Mouse (Mus musculus) myocyte (in vitro differentiated cells): ENCODE results near the gene Ppp2r3a. TPM values are rescaled to one million over a fixed set of nuclear protein-coding genes. Genes with fewer than 3 reads are reported as not detected.

Experiments
- H3K27me3 ChIP-seq: one replicate; pipeline ENCODE4 v1.6.1; 2011; ENCODE audit not compliant: control insufficient read depth, insufficient read depth, insufficient read length
- H3K36me3 ChIP-seq: one replicate; pipeline ENCODE4 v1.6.1; 2011; ENCODE audit not compliant: control insufficient read depth, insufficient read depth
- H3K4me2 ChIP-seq: one replicate; pipeline ENCODE4 v1.6.1; 2011; ENCODE audit warnings: low read depth, control low read depth
- H3K4me3 ChIP-seq: one replicate; pipeline ENCODE4 v1.5.1; 2011; ENCODE audit warnings: mild to moderate bottlenecking, control low read depth, moderate library complexity
- H3K79me2 ChIP-seq: one replicate; pipeline ENCODE4 v1.6.1; 2011; ENCODE audit not compliant: control insufficient read depth, insufficient read depth
- H3ac ChIP-seq: one replicate; pipeline ENCODE4 v1.6.1; 2011; ENCODE audit not compliant: control insufficient read depth, insufficient read length
- CEBPB ChIP-seq: IDR thresholded peaks from 2 replicates; pipeline ENCODE4 v1.6.1; 2011; ENCODE audit warnings: mild to moderate bottlenecking, moderate library complexity; ENCODE audit not compliant: poor library complexity, insufficient read depth, severe bottlenecking
- E2F4 ChIP-seq: IDR thresholded peaks from one replicate; pipeline ENCODE4 v1.6.1; 2011; ENCODE audit warnings: mild to moderate bottlenecking, control low read depth, moderate library complexity; ENCODE audit not compliant: insufficient read depth
- MAX ChIP-seq: IDR thresholded peaks from one replicate; pipeline ENCODE4 v1.6.1; 2011; ENCODE audit warnings: low read depth, mild to moderate bottlenecking, control low read depth
- MYOD1 ChIP-seq, 3 experiments: IDR thresholded peaks; one replicate each; pipeline ENCODE4 v1.6.1; 2011; ENCODE audit warnings: control low read depth in 2 of 3, low read depth in 2 of 3, mild to moderate bottlenecking in 2 of 3, moderate library complexity in 1 of 3; ENCODE audit not compliant: insufficient read length in 2 of 3, control insufficient read depth in 1 of 3
- MYOG ChIP-seq, 3 experiments: IDR thresholded peaks; one replicate each; pipeline ENCODE4 v1.6.1; 2011; ENCODE audit warnings: control low read depth in 2 of 3, low read depth in 2 of 3, mild to moderate bottlenecking in 2 of 3; ENCODE audit not compliant: insufficient read length in 2 of 3, control insufficient read depth in 1 of 3, insufficient read depth in 1 of 3
- POLR2A ChIP-seq: IDR thresholded peaks from one replicate; pipeline ENCODE4 v1.6.1; 2011; ENCODE audit warnings: low read depth, mild to moderate bottlenecking, control low read depth, moderate library complexity; ENCODE audit not compliant: insufficient read length
- POLR2AphosphoS2 ChIP-seq: IDR thresholded peaks from one replicate; pipeline ENCODE4 v1.6.1; 2011; ENCODE audit warnings: low read depth, control low read depth; ENCODE audit not compliant: insufficient read length
- REST ChIP-seq: IDR thresholded peaks from one replicate; pipeline ENCODE4 v1.6.1; 2011; ENCODE audit warnings: mild to moderate bottlenecking, control low read depth, moderate library complexity; ENCODE audit not compliant: insufficient read depth, insufficient read length
- SRF ChIP-seq: IDR thresholded peaks from one replicate; pipeline ENCODE4 v1.6.1; 2011; ENCODE audit warnings: low read depth; ENCODE audit not compliant: control insufficient read depth, insufficient read length
- TCF12 ChIP-seq: IDR thresholded peaks from one replicate; pipeline ENCODE4 v1.6.1; 2011; ENCODE audit warnings: mild to moderate bottlenecking, control low read depth; ENCODE audit not compliant: poor library complexity, insufficient read depth, severe bottlenecking
- TCF3 ChIP-seq: IDR thresholded peaks from one replicate; pipeline ENCODE4 v1.6.1; 2011; ENCODE audit warnings: low read depth, control low read depth; ENCODE audit not compliant: insufficient read length
- USF1 ChIP-seq: IDR thresholded peaks from one replicate; pipeline ENCODE4 v1.6.1; 2011; ENCODE audit warnings: low read depth, mild to moderate bottlenecking, control low read depth, moderate library complexity
- polyA plus RNA-seq: library from polyadenylated mRNA; unstranded; fragments of >200 nt; fragmentation: generic; extraction: Trizol; gene quantifications from one replicate; pipeline ENCODE4 v1.2.1, GENCODE M21; 2012; ENCODE audit warnings: missing spikeins

The Ppp2r3a gene
- polyA plus RNA-seq, 1 experiment = 6.0 TPM

DNA sequence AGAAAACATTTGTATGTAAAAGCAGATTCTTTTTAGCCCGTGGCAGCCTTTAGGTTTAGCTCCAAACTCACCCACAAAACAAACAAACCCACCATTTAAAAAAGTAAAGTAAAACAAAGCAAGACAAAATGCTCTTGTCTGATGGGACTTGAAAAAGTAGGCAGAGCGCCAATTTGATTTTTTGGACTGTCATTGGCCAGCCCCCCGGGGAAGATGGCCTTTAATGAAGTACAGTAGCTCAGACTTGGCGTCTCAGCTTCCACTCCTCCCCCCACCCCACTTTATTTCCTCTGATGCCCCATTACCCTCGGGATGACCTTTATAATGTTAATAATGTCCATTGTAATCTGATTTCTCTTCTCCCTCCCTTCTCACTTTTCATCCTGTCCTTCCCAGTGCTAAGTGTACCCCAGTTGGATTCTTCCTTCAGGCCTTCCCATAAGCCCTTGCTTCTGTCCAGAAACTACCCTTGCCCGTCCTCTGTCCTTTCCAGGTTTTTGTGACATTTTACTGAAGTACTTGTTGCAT lies 189.3 kb downstream of the Ppp2r3a start:
- H3ac ChIP-seq = no peak overlapping the region
- H3K27me3 ChIP-seq = no peaks in the 10 kb centered on the region
- no peak overlapping the region for H3K4me3 ChIP-seq
- TF ChIP-seq USF1 (no peak), MAX (no peak), SRF (no peak), POLR2A (no peak), MYOG (IDR thresholded peaks at IDR 0.05; ENCODE audit: control insufficient read depth in 1 of 3, insufficient read depth in 1 of 3, insufficient read length in 2 of 3, low read depth in 2 of 3) (no peak), REST (no peak), CEBPB (no peak), TCF3 (no peak), E2F4 (no peak), TCF12 (no peak), MYOD1 (IDR thresholded peaks at IDR 0.05; ENCODE audit: control insufficient read depth in 1 of 3, insufficient read length in 2 of 3, low read depth in 2 of 3) (no peak), POLR2AphosphoS2 (no peak)
- no peaks in the 10 kb centered on the region for H3K79me2 ChIP-seq
- H3K4me2 ChIP-seq = no peak overlapping the region
- no peaks in the 10 kb centered on the region for H3K36me3 ChIP-seq

DNA sequence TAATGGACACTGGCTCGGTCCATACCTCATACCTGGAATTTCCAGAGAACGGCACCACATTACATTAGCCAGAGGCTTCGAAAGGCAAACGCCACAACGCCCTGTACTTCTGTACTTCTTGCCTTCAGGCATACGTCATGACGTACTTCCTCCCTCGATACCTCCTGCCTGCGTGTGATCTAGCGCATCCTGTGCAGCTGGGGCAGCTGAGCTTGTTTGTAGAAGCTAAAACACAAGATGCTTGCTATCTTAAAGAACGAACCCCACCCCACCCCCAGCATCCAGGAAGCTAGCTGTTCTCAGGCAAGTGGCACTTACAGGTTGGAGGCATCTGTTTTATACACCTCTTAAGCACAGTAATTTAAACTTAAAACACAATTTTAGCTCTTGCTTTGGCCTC lies 190.6 kb downstream of the Ppp2r3a start:
- H3K27me3 ChIP-seq = no peaks in the 10 kb centered on the region
- TF ChIP-seq POLR2AphosphoS2 (no peak), MYOD1 (IDR thresholded peaks at IDR 0.05; ENCODE audit: control insufficient read depth in 1 of 3, insufficient read length in 2 of 3, low read depth in 2 of 3) (no peak), MYOG (IDR thresholded peaks at IDR 0.05; ENCODE audit: control insufficient read depth in 1 of 3, insufficient read depth in 1 of 3, insufficient read length in 2 of 3, low read depth in 2 of 3) (no peak), TCF12 (no peak), CEBPB (no peak), E2F4 (no peak), REST (no peak), USF1 (no peak), MAX (no peak), SRF (no peak), POLR2A (no peak), TCF3 (no peak)
- no peak overlapping the region for H3K4me3 ChIP-seq
- H3K36me3 ChIP-seq = no peaks in the 10 kb centered on the region
- no peak overlapping the region for H3K4me2 ChIP-seq
- H3ac ChIP-seq = no peak overlapping the region
- no peaks in the 10 kb centered on the region for H3K79me2 ChIP-seq

DNA sequence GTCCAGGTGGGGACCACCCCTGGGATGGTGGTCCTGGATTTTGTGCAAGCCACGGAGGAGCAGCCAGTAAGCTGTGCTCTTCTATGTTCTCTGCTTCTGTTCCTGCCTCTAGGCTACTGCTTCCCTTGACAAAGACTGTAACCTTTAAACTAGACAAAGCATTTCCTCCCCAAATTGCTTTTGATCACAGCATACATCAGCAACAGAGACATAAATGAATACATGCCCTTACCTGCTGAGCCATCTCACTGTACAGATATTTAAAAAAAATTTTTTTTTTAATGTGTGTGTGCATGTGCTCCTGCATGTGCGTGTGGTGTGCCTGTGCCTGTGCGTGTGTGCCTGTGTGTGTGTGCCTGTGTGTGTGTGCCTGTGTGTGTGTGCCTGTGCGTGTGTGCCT lies 194.4 kb downstream of the Ppp2r3a start:
- H3K4me2 ChIP-seq = no peak overlapping the region
- TF ChIP-seq TCF3 = no peak
- no peak for TF ChIP-seq REST
- TF ChIP-seq E2F4 = no peak
- TF ChIP-seq POLR2A = no peak
- TF ChIP-seq CEBPB = no peak
- no peak for TF ChIP-seq MAX
- TF ChIP-seq POLR2AphosphoS2 = no peak
- no peak for TF ChIP-seq MYOG (IDR thresholded peaks at IDR 0.05; ENCODE audit: control insufficient read depth in 1 of 3, insufficient read depth in 1 of 3, insufficient read length in 2 of 3, low read depth in 2 of 3)
- no peak for TF ChIP-seq USF1
- TF ChIP-seq SRF = no peak
- no peak for TF ChIP-seq MYOD1 (IDR thresholded peaks at IDR 0.05; ENCODE audit: control insufficient read depth in 1 of 3, insufficient read length in 2 of 3, low read depth in 2 of 3)
- no peak for TF ChIP-seq TCF12
- no peaks in the 10 kb centered on the region for H3K27me3 ChIP-seq
- H3K4me3 ChIP-seq = no peak overlapping the region
- H3K79me2 ChIP-seq = no peaks in the 10 kb centered on the region
- H3K36me3 ChIP-seq = no peaks in the 10 kb centered on the region
- H3ac ChIP-seq = no peak overlapping the region

Other genes with a start within 250 kb of the Ppp2r3a start
- 46.8 TPM for gene Pccb, start 216.9 kb downstream of the Ppp2r3a start, polyA plus RNA-seq
- gene Msl2, start 177.7 kb downstream of the Ppp2r3a start, polyA plus RNA-seq = 8.6 TPM